ENCODE assay signal across 8 mouse cellular contexts in the genomic region with DNA sequence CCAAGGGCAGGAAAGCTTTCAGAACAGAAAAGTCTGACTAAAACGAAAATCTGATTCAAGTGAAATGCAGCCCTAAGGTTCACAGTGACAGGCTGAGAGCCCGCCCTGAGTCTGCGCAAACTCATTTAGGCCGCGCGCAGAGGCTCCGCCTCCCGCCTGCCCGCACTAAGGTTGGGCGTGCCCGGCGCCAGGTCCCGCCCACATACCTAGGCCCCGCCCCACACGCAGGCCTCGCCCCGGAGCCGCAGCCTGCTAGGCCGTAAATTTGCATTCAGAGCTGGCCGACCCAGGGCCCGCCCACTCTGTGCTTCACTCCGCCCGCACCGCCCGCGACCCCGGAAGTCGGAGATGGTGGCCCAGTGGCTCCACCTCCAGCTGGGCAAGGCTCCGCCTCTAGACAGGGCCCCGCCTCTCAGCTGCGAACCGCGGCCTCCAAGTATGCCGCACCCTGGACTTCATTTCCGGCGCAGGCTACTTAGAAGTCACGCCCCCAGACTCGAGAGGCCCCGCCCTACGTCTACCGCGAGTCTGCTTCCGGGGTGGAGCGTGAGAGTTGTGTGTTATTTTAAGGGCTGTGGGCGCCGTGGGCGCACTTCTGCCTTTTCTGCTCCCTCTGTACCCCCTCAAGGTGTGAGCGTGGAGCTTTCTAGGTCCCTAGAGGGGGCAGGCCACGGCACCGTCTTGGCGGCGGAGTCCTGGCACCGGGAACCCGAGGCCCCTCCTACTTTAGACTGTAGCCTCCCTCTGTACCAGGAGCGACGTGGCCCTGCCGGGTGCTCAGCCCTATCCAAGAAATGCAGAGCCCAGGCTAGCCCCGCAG. TPM values are rescaled to one million over a fixed set of nuclear protein-coding genes. Genes with fewer than 3 reads are reported as not detected.
DNase-seq lines count a peak whose midpoint lies in the region; ATAC-seq and TF ChIP-seq lines count a peak whose summit lies in the region.

No protein-coding gene starts in this region.

- peak overlapping the region; percentile 92 for H3K27ac ChIP-seq in heart, embryonic 11.5 days (ENCODE audit: low read depth, low read length)
- H3K27ac ChIP-seq in kidney, embryonic 16.5 days (ENCODE audit: low read length) = peak overlapping the region; percentile 96
- H3K27ac ChIP-seq in liver, adult 2 months (replicated peaks; ENCODE audit: insufficient read depth, low read depth, low read length) = peak overlapping the region; percentile 86

- H3K4me3 ChIP-seq in heart, embryonic 11.5 days (ENCODE audit: low read depth, low read length) = peak overlapping the region; percentile 69
- H3K4me3 ChIP-seq in kidney, embryonic 16.5 days (ENCODE audit: low read length) = peak overlapping the region; percentile 73
- peak overlapping the region; percentile 60 for H3K4me3 ChIP-seq in liver, adult 2 months (ENCODE audit: insufficient read depth, low read depth, low read length)
- peak overlapping the region; percentile 75 for H3K4me3 ChIP-seq in myocyte

- H3K27me3 ChIP-seq in heart, embryonic 11.5 days (ENCODE audit: control insufficient read depth, insufficient read depth, low read length) = no peaks in the 10 kb centered on the region
- no peaks in the 10 kb centered on the region for H3K27me3 ChIP-seq in kidney, embryonic 16.5 days (ENCODE audit: insufficient read depth, low read length)
- H3K27me3 ChIP-seq in liver, adult 2 months (ENCODE audit: control insufficient read depth, insufficient read depth, low read length) = no peaks in the 10 kb centered on the region
- H3K27me3 ChIP-seq in myocyte (ENCODE audit: control insufficient read depth, insufficient read depth, insufficient read length) = no peaks in the 10 kb centered on the region
- no peaks in the 10 kb centered on the region for H3K27me3 ChIP-seq in splenic B cell, adult 2 months (ENCODE audit: control insufficient read depth, insufficient read depth, low read length, poor library complexity, severe bottlenecking)

- peak; percentile 100 for DNase-seq in B cell, adult 2 months
- DNase-seq in brain, adult 2 months (ENCODE audit: low read depth, low spot score) = peak; percentile 100
- peak; percentile 95 for DNase-seq in liver, adult 2 months (ENCODE audit: extremely low read depth, low read depth, low spot score)
- peak; percentile 99 for DNase-seq in splenic B cell, adult 2 months (ENCODE audit: low read depth, low spot score)

- H3K4me1 ChIP-seq in heart, embryonic 11.5 days (ENCODE audit: control insufficient read depth, insufficient read depth, low read length) = peaks cover 3% of the 10 kb centered on the region; the same call in 1 of the 2 replicates
- H3K4me1 ChIP-seq in kidney, embryonic 16.5 days (ENCODE audit: insufficient read depth, low read length) = peaks cover 20% of the 10 kb centered on the region; the same call in 1 of the 2 replicates
- H3K4me1 ChIP-seq in liver, adult 2 months (ENCODE audit: control insufficient read depth, insufficient read depth, low read length) = peaks cover 4% of the 10 kb centered on the region

- no peaks in the 10 kb centered on the region for H3K9me3 ChIP-seq in heart, embryonic 11.5 days (replicated peaks; ENCODE audit: control insufficient read depth, low read length)
- no peaks in the 10 kb centered on the region for H3K9me3 ChIP-seq in kidney, embryonic 16.5 days (ENCODE audit: low read length)

- TF ChIP-seq POLR2A in liver, adult 2 months (IDR thresholded peaks at IDR 0.05; ENCODE audit: extremely low read depth, insufficient read depth, low read length) = peak; percentile 84
- peak; percentile 66 for TF ChIP-seq POLR2A in myocyte (IDR thresholded peaks at IDR 0.05; ENCODE audit: insufficient read length, low read depth)

- TF ChIP-seq CTCF in liver, adult 2 months (IDR thresholded peaks at IDR 0.05; ENCODE audit: low read depth, low read length) = no peak

- peak overlapping the region; percentile 59 for H3K4me2 ChIP-seq in heart, embryonic 11.5 days
- peak overlapping the region; percentile 58 for H3K4me2 ChIP-seq in kidney, embryonic 16.5 days (replicated peaks; ENCODE audit: low read depth, low read length)
- H3K4me2 ChIP-seq in myocyte (ENCODE audit: low read depth) = peak overlapping the region; percentile 97

- H3K36me3 ChIP-seq in heart, embryonic 11.5 days (ENCODE audit: control insufficient read depth, insufficient read depth, low read length) = no peaks in the 10 kb centered on the region
- no peaks in the 10 kb centered on the region for H3K36me3 ChIP-seq in kidney, embryonic 16.5 days (ENCODE audit: insufficient read depth, low read length)
- no peaks in the 10 kb centered on the region for H3K36me3 ChIP-seq in liver, adult 2 months (ENCODE audit: control insufficient read depth, insufficient read depth, low read length)
- H3K36me3 ChIP-seq in myocyte (ENCODE audit: control insufficient read depth, insufficient read depth) = no peaks in the 10 kb centered on the region
- no peaks in the 10 kb centered on the region for H3K36me3 ChIP-seq in splenic B cell, adult 2 months (ENCODE audit: control insufficient read depth, insufficient read depth, low read length, poor library complexity, severe bottlenecking)

- ATAC-seq in erythroblast, adult 5-6 weeks (replicated peaks; ENCODE audit: low FRiP score, poor library complexity, severe bottlenecking) = peak; percentile 94
- peak; percentile 100 for ATAC-seq in heart, embryonic 11.5 days (replicated peaks; ENCODE audit: insufficient number of reproducible peaks, low FRiP score, low TSS enrichment)
- ATAC-seq in kidney, embryonic 16.5 days (ENCODE audit: low FRiP score, low TSS enrichment) = peak; percentile 98

- peak overlapping the region; percentile 20 for H3ac ChIP-seq in myocyte (ENCODE audit: control insufficient read depth, insufficient read length)

- H3K9ac ChIP-seq in heart, embryonic 11.5 days (ENCODE audit: low read depth, low read length) = peak overlapping the region; percentile 91
- peak overlapping the region; percentile 93 for H3K9ac ChIP-seq in kidney, embryonic 16.5 days (replicated peaks; ENCODE audit: low read length)
- peak overlapping the region; percentile 72 for H3K9ac ChIP-seq in liver, adult 2 months (ENCODE audit: low read depth, low read length)

- no peaks in the 10 kb centered on the region for H3K79me2 ChIP-seq in liver, adult 2 months (ENCODE audit: control insufficient read depth, insufficient read depth, low read length)
- H3K79me2 ChIP-seq in myocyte (ENCODE audit: control insufficient read depth, insufficient read depth) = peaks cover 8% of the 10 kb centered on the region

- WGBS in heart, embryonic 11.5 days (ENCODE audit: insufficient replicate concordance) = under 1% methylated on average over 58 of the region's 58 CpGs
- WGBS in kidney, embryonic 16.5 days = under 1% methylated on average over 58 of the region's 58 CpGs
- WGBS in liver, adult 2 months = under 1% methylated on average over 58 of the region's 58 CpGs

TF ChIP-seq in myocyte, 11 proteins besides CTCF, POLR2A, EP300 and RAD21:
- peak; percentile 56 for TF ChIP-seq E2F4 (IDR thresholded peaks at IDR 0.05; ENCODE audit: insufficient read depth)
- TF ChIP-seq MYOG (IDR thresholded peaks at IDR 0.05; ENCODE audit: control insufficient read depth in 1 of 3, insufficient read depth in 1 of 3, insufficient read length in 2 of 3, low read depth in 2 of 3) = peak in 1 of 3 experiments; percentile 43
- TF ChIP-seq TCF12 (IDR thresholded peaks at IDR 0.05; ENCODE audit: insufficient read depth, poor library complexity, severe bottlenecking) = no peak
- no peak for TF ChIP-seq TCF3 (IDR thresholded peaks at IDR 0.05; ENCODE audit: insufficient read length, low read depth)
- no peak for TF ChIP-seq MYOD1 (IDR thresholded peaks at IDR 0.05; ENCODE audit: control insufficient read depth in 1 of 3, insufficient read length in 2 of 3, low read depth in 2 of 3)
- TF ChIP-seq POLR2AphosphoS2 (IDR thresholded peaks at IDR 0.05; ENCODE audit: insufficient read length, low read depth) = peak; percentile 67
- peak; percentile 10 for TF ChIP-seq USF1 (IDR thresholded peaks at IDR 0.05; ENCODE audit: low read depth)
- TF ChIP-seq CEBPB (IDR thresholded peaks at IDR 0.05; ENCODE audit: insufficient read depth, poor library complexity, severe bottlenecking) = no peak
- TF ChIP-seq REST (IDR thresholded peaks at IDR 0.05; ENCODE audit: insufficient read depth, insufficient read length) = no peak
- peak; percentile 74 for TF ChIP-seq SRF (IDR thresholded peaks at IDR 0.05; ENCODE audit: control insufficient read depth, insufficient read length, low read depth)
- no peak for TF ChIP-seq MAX (IDR thresholded peaks at IDR 0.05; ENCODE audit: low read depth)

RNA-seq across cellular contexts. Expression of a gene that starts 52.3 kb away (rescaled TPM):
- not detected in 2 replicates for total RNA-seq in erythroblast, adult 5-6 weeks (2015; ENCODE audit: low replicate concordance)
- not detected in 2 replicates for total RNA-seq in erythroblast, adult 5-6 weeks (2017; ENCODE audit: low replicate concordance)
- polyA plus RNA-seq in heart, embryonic 11.5 days (2014; fragmentation: Nextera tagmentation; extraction: Ambion mirVana) = 0.52 and 1.5 TPM in 2 replicates
- polyA plus RNA-seq in kidney, embryonic 16.5 days (2015; fragmentation: Nextera tagmentation; extraction: Ambion mirVana) = 21.2 and 22.5 TPM in 2 replicates
- total RNA-seq in liver, adult 2 months (2014; rRNA removed) = 0.07 and 0.09 TPM in 2 replicates
- 0.06 and 0.12 TPM in 2 replicates for polyA plus RNA-seq in liver, adult 2 months (2012; rRNA removed)
- polyA plus RNA-seq in myocyte (2012; fragmentation: generic; extraction: Trizol) = 7.9 TPM

Comparison
In these comparisons a context has a peak if more than half of its experiments do, and no peak if none do; other contexts are left out.
1. Peak in every context shown above with its lines: DNase-seq, ATAC-seq, H3K4me3 ChIP-seq and H3K27ac ChIP-seq.